Mouse (Mus musculus): ENCODE results near the gene Pifo. TPM values are rescaled to one million over a fixed set of nuclear protein-coding genes. Genes with fewer than 3 reads are reported as not detected.

The Pifo gene
- total RNA-seq (2023) = 1.1 TPM

GRCm38 (mm10) chr3:106014546-106014945, at the start of gene Pifo:
Gene Pifo, minus strand, starts transcription at chr3:106014646.

DNA sequence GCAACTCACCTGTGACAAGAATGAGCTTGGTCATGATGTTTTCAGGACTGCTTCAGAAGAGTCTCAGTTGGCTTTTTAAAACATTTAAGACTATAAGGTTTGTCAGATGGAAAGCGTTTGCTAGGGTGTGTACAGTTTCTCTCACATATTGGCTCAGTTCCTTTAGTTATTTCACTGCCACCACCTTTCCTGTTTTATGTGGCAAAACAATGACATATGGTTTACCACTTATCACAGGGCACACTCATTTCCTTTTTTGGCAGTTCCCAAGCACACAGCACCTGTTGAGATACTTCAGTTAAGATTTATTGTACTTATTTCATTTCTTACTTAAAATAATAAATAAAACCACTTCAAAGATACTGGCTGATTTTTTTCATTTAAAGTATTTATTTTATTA, 18.3 kb upstream of the Pifo start, which contains the start of gene Chil5:
Gene Chil5 (minus strand): TSS at position 34 of the 400 bp plus-strand sequence.

DNA sequence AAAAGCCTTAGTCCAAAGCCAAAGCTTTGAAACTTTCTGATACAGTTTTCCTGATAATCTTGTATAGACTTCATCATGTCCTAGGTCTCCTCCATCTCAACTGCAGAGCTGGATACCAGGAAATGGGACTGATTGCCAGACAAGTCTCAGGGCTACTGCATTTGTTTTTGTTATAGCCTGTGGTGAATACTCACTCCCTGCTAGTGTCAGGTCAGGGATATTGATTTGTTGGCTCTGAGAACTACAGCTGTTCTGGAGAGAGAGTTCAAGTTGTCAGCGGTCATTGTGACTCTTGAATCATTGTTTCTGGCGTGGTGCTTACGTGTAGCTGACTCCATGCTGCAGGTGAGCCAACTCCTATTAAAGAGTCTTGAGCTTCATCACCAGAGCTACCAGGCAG, 41.0 kb downstream of the Pifo start, which contains the start of gene Ovgp1:
Gene Ovgp1 (plus strand): TSS at position 301 of the 400 bp plus-strand sequence.

GRCm38 (mm10) chr3:105959999-105960398, 54.4 kb downstream of the Pifo start, which contains the start of gene Atp5f1:
Gene Atp5f1, minus strand, starts transcription at chr3:105960099.

GRCm38 (mm10) chr3:105958974-105959580, 55.4 kb downstream of the Pifo start, which contains the start of gene Wdr77:
Gene Wdr77, plus strand, starts transcription at chr3:105959369.

Other genes starting within 250 kb of the Pifo start
- 119 TPM for gene Rap1a, start 213.3 kb downstream of the Pifo start, total RNA-seq (2023)
- gene Adora3, start 143.8 kb downstream of the Pifo start, total RNA-seq (2023) = not detected
- gene Tmigd3, start 143.7 kb downstream of the Pifo start, total RNA-seq (2023) = not detected
- 2.6 TPM for gene I830077J02Rik, start 82.0 kb downstream of the Pifo start, total RNA-seq (2023)
- gene Wdr77, start 55.3 kb downstream of the Pifo start, total RNA-seq (2023) = 44.5 TPM
- 130 TPM for gene Atp5f1, start 54.5 kb downstream of the Pifo start, total RNA-seq (2023)
- gene Ovgp1, start 40.9 kb downstream of the Pifo start, total RNA-seq (2023) = 8.8 TPM
- gene Chil5, start 18.2 kb upstream of the Pifo start, total RNA-seq (2023) = 4.0 TPM
- not detected for gene Chia1, start 98.6 kb upstream of the Pifo start, total RNA-seq (2023)
- 2.9 TPM for gene Chil3, start 152.9 kb upstream of the Pifo start, total RNA-seq (2023)
- not detected for gene Chil4, start 204.9 kb upstream of the Pifo start, total RNA-seq (2023)